Mouse (Mus musculus): ENCODE measurements at regions not wholly inside any gene's neighbourhood (a gene's known extent, or its start where the extent isn't known, plus 50 kb on each side); places are given as distances from the start of the nearest gene placed in this dataset.

DNA sequence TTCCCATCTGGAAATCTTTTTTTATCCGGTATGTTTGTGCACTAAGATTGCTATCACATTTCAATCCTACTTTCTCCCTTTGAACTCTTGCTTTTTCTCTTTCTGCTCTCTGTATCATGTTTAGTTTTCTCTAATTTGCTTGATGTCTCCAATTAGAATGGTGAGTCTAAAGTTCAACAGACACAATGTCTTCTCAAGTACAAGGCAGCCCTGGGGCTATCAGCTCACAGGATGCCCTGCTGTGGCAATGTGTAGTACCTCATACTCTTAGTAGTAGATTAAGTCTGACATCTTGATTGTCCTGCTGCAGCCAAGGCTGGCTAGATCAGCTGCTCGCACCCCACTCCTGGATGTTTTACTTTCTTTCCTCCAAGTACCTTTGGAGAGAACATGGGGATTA is 186.4 kb downstream of the Irs2 start:
- DNase-seq, result no peak

DNA sequence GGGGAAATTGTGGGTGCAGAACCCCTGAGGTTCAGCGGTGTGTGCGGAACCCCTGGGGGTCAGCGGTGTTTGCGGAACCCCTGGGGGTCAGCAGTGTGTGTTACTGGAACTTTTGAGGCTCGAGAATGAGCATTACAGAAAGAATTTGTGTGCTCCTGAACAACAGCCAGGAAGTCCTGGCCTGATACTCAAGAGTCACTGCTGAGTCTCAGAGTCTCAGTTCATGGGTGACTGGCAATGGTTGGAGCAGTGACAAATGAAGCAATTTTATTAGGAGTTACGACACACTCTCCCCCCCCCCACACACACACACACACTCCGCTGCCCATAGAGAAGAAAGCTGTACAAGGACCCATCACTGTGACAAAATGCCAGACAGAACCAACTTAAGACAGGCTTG is 193.8 kb downstream of the Irs2 start:
- no peak for DNase-seq

DNA sequence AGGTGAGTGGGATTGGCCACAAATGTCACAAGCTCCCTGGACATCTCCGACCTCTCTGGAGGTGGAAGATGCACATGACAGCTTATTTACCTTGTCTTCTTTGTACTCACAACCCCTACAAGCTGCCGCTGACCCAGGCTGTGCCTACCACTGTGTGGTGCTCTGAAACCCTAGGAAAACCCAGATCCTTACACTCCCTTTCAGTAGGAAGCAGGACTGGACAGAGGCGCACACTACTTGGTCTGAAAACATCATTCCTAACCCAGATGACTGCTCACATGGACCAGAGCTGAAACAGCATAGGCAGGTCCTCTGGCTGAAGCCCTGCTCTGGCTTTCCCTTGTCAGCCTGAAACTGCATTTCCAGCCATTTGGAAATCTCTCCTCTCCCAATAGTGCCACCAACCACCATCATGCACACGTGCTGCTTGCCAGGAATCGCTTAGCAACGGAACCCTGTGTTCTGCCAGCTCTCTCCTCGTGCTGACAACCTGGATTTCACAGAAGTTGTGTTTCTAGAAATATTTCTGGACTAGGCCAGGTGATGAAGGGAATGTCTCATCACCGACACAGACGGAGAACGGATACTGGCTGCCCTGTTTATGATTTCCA is 196.1 kb downstream of the Irs2 start:
- no peak for DNase-seq

DNA sequence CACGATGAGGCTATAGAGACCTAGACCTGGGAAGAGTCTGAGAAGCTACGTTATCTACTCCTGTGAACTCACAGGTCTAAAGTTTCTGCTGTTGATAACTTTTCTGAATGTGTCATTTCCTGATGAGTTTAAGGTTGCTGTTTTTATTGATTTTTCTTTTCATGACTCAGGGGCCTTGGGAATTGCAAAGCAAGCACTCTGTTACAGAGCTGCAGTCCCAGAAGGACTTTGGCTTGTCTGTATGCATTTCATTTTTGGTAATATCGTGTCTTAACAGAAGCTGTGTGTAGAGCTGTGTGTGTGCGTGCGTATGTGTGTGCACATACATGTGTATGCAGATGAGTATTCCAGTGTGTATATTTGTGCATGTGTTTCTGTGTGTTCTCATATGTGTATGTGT is 201.2 kb downstream of the Irs2 start:
- no peak for DNase-seq

DNA sequence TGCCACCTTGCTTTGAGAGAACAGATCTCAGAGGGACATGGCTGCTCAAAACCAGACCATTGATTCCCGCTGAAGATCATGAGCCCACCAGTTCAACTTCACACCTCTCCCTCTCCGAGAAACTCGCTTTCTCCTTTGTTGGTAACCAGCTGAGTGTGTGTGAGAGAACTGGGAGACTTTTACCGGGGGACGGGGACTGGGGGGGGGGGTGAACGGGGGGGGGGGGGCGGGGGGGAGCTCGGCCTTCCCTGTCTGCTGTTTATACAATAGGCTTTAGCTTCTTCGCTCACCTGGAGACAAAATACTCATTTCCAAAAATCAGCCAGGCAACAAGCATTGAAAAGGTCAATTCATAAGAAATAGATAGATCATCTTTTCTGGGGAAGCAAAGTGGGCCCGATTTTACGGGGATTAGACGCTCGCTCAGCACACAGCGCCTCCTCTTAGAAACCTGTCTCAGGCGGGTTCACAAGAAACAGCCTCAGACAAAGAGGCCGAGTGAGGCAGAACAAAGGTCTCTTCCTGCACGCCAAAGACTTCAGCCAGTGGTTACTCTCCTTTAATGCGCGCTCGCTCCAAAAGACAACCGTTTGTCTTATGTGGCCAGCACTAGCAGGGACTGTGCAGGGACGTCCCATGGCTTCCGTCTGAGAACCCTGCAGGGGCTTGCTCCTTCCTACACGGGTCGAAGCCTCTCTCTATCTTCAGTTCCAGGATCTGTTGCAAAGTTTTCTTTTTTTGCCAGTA is 202.7 kb downstream of the Irs2 start:
- no peak for DNase-seq

DNA sequence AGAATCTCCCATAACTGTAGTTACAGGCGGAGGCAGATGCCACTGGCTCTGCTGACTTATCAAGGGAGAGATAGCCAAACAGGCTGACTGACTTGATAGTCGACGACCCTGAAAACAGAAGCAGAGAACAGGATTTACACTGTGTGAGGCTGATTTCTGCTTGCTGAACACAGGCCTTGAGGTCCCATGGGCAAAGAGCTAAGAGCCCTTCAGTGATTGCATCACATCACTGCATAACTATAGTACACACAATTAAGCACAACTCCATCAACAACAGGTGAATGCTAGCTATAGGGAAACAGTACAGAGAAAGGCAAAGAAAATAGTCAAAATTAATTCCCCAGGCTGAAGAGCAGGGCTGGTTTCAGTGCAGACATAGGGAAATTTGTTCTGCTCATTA is 203.3 kb downstream of the Irs2 start:
- no peak for DNase-seq

DNA sequence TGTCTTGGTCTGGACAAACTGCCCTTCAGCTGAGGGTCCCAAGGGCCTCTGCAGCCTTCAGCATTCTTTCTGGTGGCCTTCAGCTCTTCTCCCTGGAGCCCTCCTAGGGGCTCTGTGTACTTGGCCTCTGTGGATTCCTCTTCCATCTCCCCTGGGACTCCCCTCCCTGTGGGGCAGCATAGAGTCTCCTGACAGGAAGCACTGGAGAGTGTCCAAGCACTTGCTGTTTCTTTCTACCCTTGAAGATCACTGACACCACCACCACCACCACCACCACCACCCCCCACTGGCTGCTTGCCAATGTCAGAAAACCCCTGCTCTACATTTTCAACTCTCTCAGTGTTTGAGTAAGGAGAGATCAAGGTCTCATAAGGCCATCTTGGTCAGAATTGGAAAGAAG is 206.3 kb downstream of the Irs2 start:
- no peak for DNase-seq

DNA sequence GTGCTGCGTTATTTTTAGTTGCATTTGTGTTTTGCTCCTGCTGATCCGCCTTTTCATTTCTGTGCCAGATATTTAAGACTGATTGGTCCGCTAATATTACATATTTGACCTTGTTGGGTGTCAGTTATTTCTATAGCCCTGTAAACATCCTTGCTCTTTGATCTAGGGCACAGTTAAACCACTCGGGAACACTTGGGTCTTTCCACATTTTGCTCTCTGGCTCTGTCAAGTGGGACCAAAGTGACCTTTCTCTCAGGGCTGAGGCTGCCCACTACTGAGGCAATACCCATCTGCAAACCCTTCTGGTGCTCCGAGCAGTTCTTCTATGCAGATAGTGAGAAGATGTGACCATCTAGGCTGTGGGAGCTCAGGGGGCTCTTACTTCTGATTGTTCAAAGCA is 206.7 kb downstream of the Irs2 start:
- no peak for DNase-seq

DNA sequence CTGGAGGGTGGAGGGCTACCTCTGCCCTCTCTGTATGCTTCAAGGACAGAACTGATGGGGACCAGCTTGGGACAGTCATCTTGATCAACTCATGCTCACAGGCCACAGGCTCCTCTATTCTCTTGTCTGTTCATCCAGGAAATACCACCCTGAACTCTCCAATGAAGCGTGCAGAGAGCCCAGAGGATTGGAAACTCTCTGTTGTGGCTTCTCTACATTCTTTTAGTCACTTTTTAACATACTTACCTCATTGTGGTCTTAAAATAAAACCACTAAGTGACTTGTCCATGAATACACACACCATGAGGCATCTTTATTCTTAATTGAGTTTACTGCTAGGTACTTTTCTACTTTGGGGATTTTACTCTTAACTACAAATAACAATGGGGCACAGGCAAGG is 209.8 kb downstream of the Irs2 start:
- DNase-seq, result no peak

DNA sequence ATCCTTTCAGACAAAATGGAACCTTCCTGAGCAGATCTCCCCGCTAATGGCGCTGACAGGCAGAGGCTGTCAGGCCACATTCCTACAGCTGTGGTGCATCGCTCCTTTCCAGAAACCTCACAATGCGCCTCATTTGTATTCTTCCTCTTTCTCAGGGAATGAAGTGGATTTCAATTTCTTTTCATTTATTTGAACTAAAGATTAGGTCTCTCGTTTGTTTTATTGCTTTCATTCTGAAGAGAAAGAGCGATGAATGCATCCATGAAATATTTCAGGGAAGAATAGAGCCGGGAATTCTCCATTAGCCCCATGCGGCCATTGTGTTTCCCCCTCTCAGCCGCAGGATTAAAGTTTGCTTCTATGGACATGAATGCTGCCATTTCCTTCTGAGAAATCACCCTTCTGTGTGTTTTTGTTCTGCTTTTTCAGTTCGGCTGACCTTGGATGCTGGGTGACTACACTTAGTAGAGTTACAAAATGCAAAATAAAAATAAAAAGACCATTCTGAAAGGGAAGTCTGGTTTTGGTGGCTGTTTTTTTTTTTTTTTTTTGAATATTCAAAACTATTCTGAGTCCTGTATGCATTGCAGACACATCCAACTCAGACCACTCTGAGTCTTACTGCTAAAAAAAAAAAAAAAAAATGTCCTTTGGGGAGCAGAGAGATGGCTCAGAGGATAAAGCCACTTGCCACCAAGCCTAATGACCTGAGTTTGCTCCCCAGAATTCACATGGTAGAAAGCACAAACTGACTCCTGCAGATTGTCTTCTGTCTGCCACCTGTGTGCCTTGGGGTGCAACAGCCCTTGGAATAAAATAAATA is 213.7 kb downstream of the Irs2 start:
- no peak for DNase-seq

DNA sequence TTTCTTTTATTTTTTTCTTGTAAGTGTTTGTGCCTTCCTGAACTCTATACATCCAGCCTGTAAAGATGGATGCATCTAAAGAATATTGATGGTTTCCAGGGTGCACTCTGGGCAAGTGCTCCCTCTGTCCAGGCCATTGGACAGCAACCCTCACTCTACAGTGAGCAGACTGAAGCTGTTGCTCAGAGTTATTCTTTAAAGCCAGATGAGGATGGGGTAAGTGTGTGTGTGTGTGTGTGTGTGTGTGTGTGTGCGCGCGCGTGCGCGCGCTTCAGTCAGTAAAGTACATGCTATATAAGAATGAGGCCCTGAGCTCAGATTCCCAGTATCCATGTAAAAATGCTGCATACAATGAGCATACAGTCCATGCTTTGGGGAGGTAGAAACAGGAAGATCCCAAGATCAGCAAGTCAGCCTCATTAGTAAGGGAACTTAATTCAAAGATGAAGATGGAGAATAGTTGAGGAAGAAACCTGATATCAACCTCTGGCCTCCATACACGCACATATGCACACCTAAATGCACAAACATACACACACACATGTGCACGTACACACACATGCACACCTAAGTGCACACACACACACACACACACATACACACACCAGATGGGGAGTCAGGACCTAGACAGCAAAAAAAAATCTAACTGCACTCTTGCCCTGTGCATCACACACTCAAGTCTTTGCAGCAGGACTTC is 214.4 kb downstream of the Irs2 start:
- no peak for DNase-seq

DNA sequence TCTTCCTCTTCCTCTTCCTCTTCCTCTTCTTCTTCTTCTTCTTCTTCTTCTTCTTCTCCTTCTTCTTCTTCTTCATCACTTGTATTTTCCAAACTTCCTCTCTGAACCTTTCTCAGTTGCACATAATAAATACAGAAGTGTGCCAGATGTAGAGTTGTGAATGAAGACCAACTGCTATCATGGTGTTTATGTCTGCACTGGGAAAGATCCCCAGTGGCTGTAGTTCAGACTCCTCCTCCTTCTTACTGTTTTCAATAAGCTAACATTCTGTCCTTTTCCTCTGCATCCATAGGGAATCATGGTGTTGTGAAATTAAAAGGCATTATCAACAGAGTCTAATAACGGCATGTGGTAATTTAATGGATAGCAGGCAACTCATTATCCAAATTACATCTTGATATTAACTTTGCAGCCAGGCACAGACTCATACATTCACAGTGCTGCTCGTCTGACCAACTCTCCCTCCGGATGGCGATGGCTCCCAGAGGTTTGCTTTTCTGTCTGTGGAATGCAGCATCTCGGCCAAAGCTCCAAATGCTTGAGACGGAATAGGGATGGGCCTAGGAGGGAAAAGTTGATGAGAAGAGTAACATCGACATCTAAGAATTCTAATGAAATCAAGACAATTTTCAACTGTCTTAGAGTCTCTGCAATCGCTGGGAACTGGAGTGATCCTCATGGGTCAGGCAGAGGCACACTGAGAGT is 219.6 kb downstream of the Irs2 start:
- DNase-seq, result no peak

DNA sequence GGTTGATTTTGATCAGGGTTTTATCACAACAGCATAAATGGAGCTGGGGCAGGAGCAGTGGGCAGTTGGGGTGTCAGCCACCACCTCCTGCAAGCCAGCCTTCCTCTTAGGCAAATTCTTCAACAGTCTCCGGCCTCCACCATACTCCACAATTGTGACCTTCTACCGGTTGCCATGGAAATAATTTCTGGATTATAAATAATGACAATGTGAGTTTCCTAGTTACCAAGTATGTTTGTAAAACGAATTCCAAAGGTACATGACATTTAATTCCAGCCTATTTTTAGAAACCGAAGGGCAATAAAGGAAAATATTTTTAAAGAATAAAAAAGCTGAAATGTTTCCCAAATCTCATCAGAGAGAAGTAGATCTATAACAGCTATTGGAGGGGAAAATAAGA is 222.5 kb downstream of the Irs2 start:
- no peak for DNase-seq

DNA sequence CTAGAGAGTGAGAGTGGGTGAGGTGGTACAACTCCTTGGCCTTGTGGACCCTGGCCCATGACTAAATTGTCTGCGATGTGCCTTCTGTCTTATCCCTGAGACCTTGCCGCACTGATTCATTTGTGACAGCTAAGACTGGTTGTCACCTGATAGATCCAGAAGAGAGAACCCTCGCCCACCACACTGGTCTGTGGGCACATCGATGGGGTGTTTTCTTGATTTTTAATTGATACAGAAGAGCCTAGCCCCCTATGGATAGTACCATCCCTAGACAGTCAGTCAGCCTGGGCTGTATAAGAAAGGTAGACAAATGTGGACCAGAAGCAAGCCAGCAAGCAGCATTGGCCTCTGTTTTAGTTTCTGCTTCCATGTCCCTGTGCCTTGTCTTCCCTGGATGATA is 222.9 kb downstream of the Irs2 start:
- DNase-seq, result no peak

DNA sequence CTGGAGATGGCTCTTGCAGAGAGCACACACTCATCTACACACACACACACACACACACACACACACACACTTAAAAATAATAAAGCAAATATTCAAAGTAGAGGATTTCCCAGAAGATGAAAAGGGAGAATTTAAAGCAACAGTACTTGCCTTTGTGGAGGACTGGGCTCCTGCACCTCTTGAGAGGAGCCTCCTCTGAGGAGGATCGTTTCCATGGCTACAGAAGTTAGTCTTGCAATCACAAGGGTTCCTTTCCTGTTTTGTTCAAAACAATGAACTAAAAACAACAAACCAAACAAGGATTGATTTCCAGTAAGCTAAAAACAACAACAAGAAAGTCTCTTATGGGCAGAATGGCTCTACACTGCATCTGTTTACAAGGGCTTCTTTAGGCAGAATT is 223.8 kb downstream of the Irs2 start:
- no peak for DNase-seq

DNA sequence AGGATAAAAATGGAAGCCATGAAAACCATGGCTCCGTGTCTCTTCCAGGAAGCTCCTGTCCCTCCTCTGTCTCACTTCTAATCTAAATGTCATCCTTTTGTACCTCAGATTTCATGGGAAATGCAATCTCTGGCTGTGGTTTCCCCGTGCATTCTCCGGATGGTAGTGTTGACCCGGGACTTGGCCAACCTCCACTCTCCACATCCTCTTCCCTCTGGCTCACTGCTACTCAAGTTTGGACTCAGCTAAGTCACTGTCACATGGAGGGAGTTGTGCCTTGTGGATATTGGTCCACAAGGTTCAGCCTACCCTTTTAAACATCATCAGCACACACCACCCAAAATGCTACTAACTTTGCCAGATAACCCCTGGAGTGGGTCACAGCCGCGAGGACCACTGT is 226.4 kb downstream of the Irs2 start:
- DNase-seq, result no peak

DNA sequence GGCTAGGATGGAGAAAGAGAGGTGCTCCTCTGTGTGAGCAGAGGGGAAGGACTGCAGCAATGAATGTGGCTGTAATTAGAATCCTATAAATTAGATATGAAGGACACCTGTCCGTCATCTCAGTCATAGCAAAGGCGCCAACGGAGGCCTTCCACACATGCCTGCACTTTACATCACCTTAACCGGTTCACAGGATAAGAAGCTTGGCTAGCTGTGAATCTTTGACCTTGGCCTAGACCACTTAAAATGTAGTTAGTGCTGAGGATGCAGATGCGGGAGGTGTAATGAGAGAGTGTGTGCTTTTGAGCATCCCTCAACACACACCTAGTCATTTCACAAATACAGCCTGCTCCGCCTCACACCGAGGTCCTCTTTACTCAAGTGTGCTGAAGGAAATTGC is 228.6 kb downstream of the Irs2 start:
- DNase-seq, result no peak

DNA sequence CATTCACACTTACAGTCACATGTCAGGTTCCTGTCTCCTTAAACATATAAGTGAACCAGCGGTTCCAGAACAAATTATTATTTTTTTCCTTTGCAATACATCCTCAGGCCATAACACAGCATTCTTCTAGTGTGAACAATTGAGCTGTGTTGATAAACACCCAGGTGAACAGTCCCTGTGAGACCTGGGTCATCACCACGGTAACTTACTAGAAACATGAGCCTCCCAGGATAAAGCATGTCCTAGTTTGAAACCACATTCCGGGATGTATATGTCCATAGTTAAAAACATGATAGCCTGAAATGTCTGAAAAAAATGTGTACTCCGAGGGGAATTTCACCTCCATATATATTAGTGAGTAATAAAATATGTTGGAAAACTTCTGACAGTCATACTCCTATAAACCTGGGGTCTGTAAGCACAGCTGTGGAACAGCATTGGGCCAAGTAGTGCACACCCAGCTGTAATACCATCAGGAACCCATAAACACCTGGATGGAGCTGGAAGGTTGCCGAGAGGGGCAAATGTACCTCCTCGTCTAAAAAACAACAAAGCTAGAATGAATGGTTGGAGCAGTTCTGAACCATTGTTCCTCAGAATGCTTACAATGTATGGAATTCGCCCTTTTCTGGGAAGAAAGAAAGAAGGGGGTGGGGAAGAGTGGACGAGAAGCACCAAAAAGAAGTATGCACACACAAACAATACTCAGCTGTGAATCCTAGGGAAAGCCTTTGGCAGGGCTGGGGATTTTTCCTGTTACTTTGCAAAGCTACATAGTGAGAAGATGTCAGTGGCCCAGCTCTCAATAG is 232.9 kb downstream of the Irs2 start:
- no peak for DNase-seq

DNA sequence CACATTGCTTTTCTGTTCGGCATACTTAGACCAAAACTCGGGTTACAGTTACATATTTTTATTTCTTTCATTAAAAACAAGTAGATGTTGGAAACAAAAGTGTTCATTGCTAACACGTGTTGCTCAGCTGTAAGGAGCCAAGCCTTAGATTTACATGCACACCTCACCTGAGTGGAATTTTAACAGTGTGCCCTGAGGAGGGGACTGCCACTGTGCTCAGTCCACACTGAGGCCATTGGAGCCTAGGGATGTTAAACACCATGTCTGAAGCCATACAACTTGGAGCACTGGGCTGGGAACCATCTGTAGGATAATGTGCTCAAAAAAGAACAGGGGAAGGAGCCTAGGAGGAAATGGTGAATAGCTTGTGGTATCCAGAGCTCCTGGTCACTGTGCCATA is 233.5 kb downstream of the Irs2 start:
- no peak for DNase-seq

DNA sequence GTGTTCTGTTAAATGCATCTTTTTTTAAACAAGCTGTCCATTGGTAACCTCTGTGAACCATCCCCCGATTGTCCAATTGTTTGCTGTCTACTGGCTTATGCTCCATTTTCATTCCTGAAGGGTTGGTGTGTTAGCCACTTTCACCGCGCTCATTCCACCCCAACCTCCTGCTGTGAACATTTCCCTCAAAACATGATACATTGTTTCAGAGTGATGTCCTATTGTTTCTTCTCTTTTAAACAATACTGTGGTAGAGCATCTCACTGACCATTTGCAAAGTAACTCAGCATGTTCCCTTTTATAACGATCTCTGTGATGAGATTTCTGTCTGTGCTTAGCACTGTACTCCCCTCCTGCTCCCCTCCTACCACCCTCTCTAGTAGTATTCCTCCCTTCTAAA is 240.1 kb downstream of the Irs2 start:
- no peak for DNase-seq

DNA sequence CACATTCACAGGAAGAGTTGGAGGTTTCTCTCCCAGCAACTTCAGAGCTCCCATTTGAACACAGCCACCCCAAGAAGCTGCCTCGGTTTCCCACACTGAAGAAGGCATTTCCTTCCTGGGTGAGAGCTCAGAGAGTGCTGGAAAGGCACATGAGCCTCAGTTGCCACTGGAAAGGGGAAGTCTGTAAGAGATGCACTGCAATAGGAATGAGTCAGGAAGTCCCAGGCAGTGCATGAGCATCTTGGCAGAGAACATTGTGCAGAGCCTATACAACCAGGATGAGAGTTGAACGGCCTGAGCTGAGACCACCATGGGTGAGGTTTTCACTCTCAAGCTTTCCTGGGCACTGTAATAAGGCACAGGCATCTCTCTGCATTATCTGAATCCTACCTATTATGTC is 244.4 kb downstream of the Irs2 start:
- no peak for DNase-seq

DNA sequence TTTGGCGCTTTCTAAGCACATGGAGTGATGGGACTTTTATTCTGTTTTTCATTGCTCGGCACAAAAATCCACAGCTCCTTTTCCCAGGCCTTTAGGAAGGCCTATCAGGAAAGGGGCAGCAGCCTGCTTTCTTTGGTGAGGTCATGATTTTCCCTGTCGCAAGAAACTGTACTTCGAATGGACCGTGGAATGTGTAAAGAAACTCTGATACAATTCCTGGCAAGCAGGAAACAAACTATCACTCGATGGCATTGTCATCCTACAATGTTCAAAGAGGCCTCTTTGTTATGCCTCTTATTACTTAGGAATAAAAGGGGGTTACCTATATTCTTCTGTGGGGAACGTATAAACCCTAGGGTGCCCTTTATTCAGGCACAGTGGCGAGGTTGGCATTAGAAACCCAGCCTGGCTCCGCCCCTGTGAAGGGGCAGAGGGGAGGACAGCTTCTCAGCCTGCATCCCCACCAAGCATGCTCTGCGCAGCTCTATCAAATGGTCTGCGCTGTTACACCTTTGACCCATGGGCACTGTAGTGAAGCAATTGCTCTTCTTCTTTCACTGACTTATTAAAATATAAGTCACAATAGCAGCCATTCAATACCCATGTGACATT is 246.5 kb downstream of the Irs2 start:
- DNase-seq, result no peak
